Mouse (Mus musculus): ENCODE measurements around the gene Tmem132d.

- TF ChIP-seq POLR2A (IDR thresholded peaks at IDR 0.05; ENCODE audit: borderline replicate concordance, extremely low read depth, low read depth, low read length) (no peak), CTCF (IDR thresholded peaks at IDR 0.05; ENCODE audit: insufficient read depth, low read length) (no peak)
Measured at GRCm38 (mm10) chr5:128151461-128151860, 281.4 kb downstream of the Tmem132d start.
